Mouse (Mus musculus): ENCODE results near the gene Fnbp1.

Fnbp1 gene

GRCm38 (mm10) chr2:31096119-31096518, 45.7 kb downstream of the Fnbp1 start:
- no peak for DNase-seq (ENCODE audit: extremely low spot score)

GRCm38 (mm10) chr2:31094565-31094964, 47.2 kb downstream of the Fnbp1 start:
- DNase-seq (ENCODE audit: extremely low spot score) = no peak

- DNase-seq (ENCODE audit: extremely low spot score) = no peak
Observed at GRCm38 (mm10) chr2:31092939-31093338, 48.9 kb downstream of the Fnbp1 start.

GRCm38 (mm10) chr2:31091182-31091581, 50.6 kb downstream of the Fnbp1 start:
- DNase-seq (ENCODE audit: extremely low spot score) = no peak

GRCm38 (mm10) chr2:31089607-31090006, 52.2 kb downstream of the Fnbp1 start:
- no peak for DNase-seq (ENCODE audit: extremely low spot score)

- DNase-seq (ENCODE audit: extremely low spot score) = no peak
Observed at GRCm38 (mm10) chr2:31088871-31089270, 52.9 kb downstream of the Fnbp1 start.

- peak; percentile 46 for DNase-seq (ENCODE audit: extremely low spot score)
Observed at GRCm38 (mm10) chr2:31087663-31088661, 53.8 kb downstream of the Fnbp1 start.

- DNase-seq (ENCODE audit: extremely low spot score) = peak; percentile 17
Observed at GRCm38 (mm10) chr2:31087085-31087484, 54.7 kb downstream of the Fnbp1 start.

GRCm38 (mm10) chr2:31086543-31086942, 55.3 kb downstream of the Fnbp1 start:
- DNase-seq (ENCODE audit: extremely low spot score) = no peak

GRCm38 (mm10) chr2:31084169-31084850, 57.5 kb downstream of the Fnbp1 start:
- DNase-seq (ENCODE audit: extremely low spot score) = no peak

- no peak for DNase-seq (ENCODE audit: extremely low spot score)
Observed at GRCm38 (mm10) chr2:31083372-31083771, 58.4 kb downstream of the Fnbp1 start.

GRCm38 (mm10) chr2:31082639-31083038, 59.2 kb downstream of the Fnbp1 start:
- no peak for DNase-seq (ENCODE audit: extremely low spot score)

- DNase-seq (ENCODE audit: extremely low spot score) = no peak
Observed at GRCm38 (mm10) chr2:31081349-31081748, 60.5 kb downstream of the Fnbp1 start.

- no peak for DNase-seq (ENCODE audit: extremely low spot score)
Observed at GRCm38 (mm10) chr2:31079117-31079516, 62.7 kb downstream of the Fnbp1 start.

GRCm38 (mm10) chr2:31077574-31077973, 64.2 kb downstream of the Fnbp1 start:
- DNase-seq (ENCODE audit: extremely low spot score) = no peak

GRCm38 (mm10) chr2:31076351-31077140, 65.3 kb downstream of the Fnbp1 start:
- DNase-seq (ENCODE audit: extremely low spot score) = no peak

GRCm38 (mm10) chr2:31075836-31076235, 66.0 kb downstream of the Fnbp1 start:
- no peak for DNase-seq (ENCODE audit: extremely low spot score)

GRCm38 (mm10) chr2:31075168-31075567, 66.6 kb downstream of the Fnbp1 start:
- DNase-seq (ENCODE audit: extremely low spot score) = no peak

GRCm38 (mm10) chr2:31069506-31069905, 72.3 kb downstream of the Fnbp1 start:
- no peak for DNase-seq (ENCODE audit: extremely low spot score)

- DNase-seq (ENCODE audit: extremely low spot score) = no peak
Observed at GRCm38 (mm10) chr2:31069114-31069445, 72.7 kb downstream of the Fnbp1 start.

GRCm38 (mm10) chr2:31068246-31069113, 73.3 kb downstream of the Fnbp1 start:
- peak; percentile 75 for DNase-seq (ENCODE audit: extremely low spot score)
